Mouse (Mus musculus) inflammation-experienced regulatory T-cells, adult 6 months (primary cell): ENCODE measurements at regions not wholly inside any gene's neighbourhood (a gene's known extent, or its start where the extent isn't known, plus 50 kb on each side); places are given as distances from the start of the nearest gene placed in this dataset.

ENCODE experiments used
- ATAC-seq: one replicate; pipeline ENCODE4 v1.8.0; 2017

GRCm38 (mm10) chr5:75880088-75880684 lies 98.1 kb downstream of the Kdr start:
- no peak for ATAC-seq

- no peak for ATAC-seq
Observed at GRCm38 (mm10) chr5:75878361-75878760, 99.9 kb downstream of the Kdr start.

GRCm38 (mm10) chr5:75877609-75877971 lies 100.7 kb downstream of the Kdr start:
- ATAC-seq: no peak

GRCm38 (mm10) chr5:75876871-75877608 lies 101.2 kb downstream of the Kdr start:
- ATAC-seq: no peak

- peak; percentile 38 for ATAC-seq
Observed at GRCm38 (mm10) chr5:75871120-75871519, 107.1 kb downstream of the Kdr start.

GRCm38 (mm10) chr5:75870666-75871065 lies 107.6 kb downstream of the Kdr start:
- ATAC-seq: no peak

GRCm38 (mm10) chr5:75869535-75869934 lies 108.7 kb downstream of the Kdr start:
- no peak for ATAC-seq

- no peak for ATAC-seq
Observed at GRCm38 (mm10) chr5:75865096-75865495, 113.2 kb downstream of the Kdr start.

GRCm38 (mm10) chr5:75863358-75863757 lies 114.9 kb downstream of the Kdr start:
- no peak for ATAC-seq

- no peak for ATAC-seq
Observed at GRCm38 (mm10) chr5:75862630-75862991, 115.6 kb downstream of the Kdr start.

- ATAC-seq: no peak
Observed at GRCm38 (mm10) chr5:75861916-75862629, 116.2 kb downstream of the Kdr start.

GRCm38 (mm10) chr5:75859316-75859836 lies 118.9 kb downstream of the Kdr start:
- no peak for ATAC-seq

GRCm38 (mm10) chr5:75850855-75851254 lies 127.4 kb downstream of the Kdr start:
- ATAC-seq: no peak

GRCm38 (mm10) chr5:75847966-75848365 lies 130.3 kb downstream of the Kdr start:
- no peak for ATAC-seq

GRCm38 (mm10) chr5:75847341-75847740 lies 130.9 kb downstream of the Kdr start:
- no peak for ATAC-seq

- ATAC-seq: no peak
Observed at GRCm38 (mm10) chr5:75846016-75846415, 132.2 kb downstream of the Kdr start.

GRCm38 (mm10) chr5:75843807-75844206 lies 134.5 kb downstream of the Kdr start:
- no peak for ATAC-seq

GRCm38 (mm10) chr5:75840421-75840820 lies 137.8 kb downstream of the Kdr start:
- ATAC-seq: no peak

GRCm38 (mm10) chr5:75835556-75835961 lies 142.7 kb downstream of the Kdr start:
- ATAC-seq: no peak

- ATAC-seq: no peak
Observed at GRCm38 (mm10) chr5:75834766-75835555, 143.3 kb downstream of the Kdr start.

- ATAC-seq: no peak
Observed at GRCm38 (mm10) chr5:75832341-75832740, 145.9 kb downstream of the Kdr start.

GRCm38 (mm10) chr5:75829850-75830625 lies 148.2 kb downstream of the Kdr start:
- ATAC-seq: no peak
